Mouse (Mus musculus) liver, adult 2 months (tissue): Measurements from ENCODE around the gene Slc10a7.

Source experiments
- CTCF ChIP-seq: fragments of 200-500 bp; IDR thresholded peaks from 2 replicates; pipeline ENCODE4 v1.5.1; 2011; ENCODE audit warnings: low read depth, low read length, control low read depth
- POLR2A ChIP-seq: fragments of 200-500 bp; IDR thresholded peaks from 2 replicates; pipeline ENCODE4 v1.6.1; 2011; ENCODE audit warnings: low read length, control low read depth; ENCODE audit not compliant: insufficient read depth; ENCODE audit errors: extremely low read depth

DNA sequence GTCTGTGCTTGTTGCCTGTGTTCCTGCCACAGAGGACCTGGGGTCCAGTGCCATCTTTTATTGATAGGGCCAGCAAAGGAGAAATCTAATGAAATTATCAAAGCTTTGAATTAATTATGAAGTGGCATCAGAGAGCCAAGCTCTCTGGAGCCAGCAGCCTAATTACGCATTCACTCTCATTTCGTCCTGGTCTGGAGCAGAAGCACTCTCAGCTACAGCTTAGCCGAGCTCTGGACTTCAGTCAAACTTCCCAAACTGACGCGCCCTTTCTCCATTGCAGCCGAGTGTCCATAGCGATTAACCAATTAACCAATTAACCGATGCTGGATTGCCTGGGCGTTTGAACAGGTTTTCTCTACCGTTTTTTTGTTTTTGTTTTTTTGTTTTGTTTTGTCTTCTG, 68.4 kb downstream of the Slc10a7 start:
- TF ChIP-seq POLR2A (no peak), CTCF (no peak)
